Mouse (Mus musculus) erythroblast, embryonic 14.5 days (primary cell): ENCODE results near the gene Pde1a.

Experiments used
- GATA1 ChIP-seq: IDR thresholded peaks from 2 replicates; pipeline ENCODE4 v1.6.1; 2012; ENCODE audit warnings: low read length, inconsistent platforms, mixed read lengths
- TAL1 ChIP-seq: IDR thresholded peaks from 3 replicates; pipeline ENCODE4 v1.6.1; 2012; ENCODE audit warnings: low read length, inconsistent platforms, mixed read lengths

DNA sequence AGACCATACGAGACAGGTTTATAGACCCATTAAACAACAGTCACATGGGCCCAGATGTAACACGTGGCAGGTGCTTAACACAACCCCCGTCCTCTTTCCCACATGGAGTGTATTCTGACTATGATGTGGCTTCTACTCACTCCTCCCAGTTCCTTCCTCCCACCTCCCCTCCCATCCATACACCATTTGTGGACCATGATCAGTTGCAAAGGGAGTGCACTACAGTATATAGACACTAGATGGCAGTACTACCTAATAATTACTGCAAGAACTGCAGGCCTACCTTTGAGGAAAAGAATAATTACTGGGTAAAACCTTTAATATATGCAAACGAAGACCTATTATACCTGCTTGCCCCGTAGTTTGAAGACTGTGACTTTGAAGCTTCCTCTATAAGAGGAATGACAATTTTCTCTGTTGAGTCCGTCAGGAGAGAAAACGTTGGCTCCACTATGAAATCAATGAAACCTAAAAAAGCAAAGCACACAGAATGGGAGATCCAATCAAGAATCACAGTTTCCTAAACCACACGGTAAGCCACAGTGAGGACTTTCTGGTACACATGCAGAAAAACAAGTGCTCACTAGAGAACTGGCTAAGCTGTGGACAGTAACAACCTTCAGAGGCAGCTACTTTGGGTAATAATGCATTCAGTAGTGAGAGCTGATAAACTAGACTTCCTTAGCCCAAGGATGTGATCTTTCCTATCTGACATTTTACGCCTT is 263.8 kb downstream of the Pde1a start:
- TF ChIP-seq GATA1 (no peak), TAL1 (no peak)
